Mouse (Mus musculus): ENCODE measurements around the gene Itga6. TPM values are rescaled to one million over a fixed set of nuclear protein-coding genes. Genes with fewer than 3 reads are reported as not detected.
"Not testable (repeated sequence)": the region's sequence is repeated elsewhere in the genome, so short reads cannot be mapped to it uniquely, and the experiment has no call there.

Itga6 gene
- polyA plus RNA-seq, 1 experiment from 2014 or later = 25.9 TPM

GRCm38 (mm10) chr2:71720556-71720955 lies 24.9 kb upstream of the Itga6 start:
- peaks cover 15% of the 10 kb centered on the region for H3K4me1 ChIP-seq (replicated peaks)
- H3K27me3 ChIP-seq; H3K9ac ChIP-seq; H3K4me2 ChIP-seq; H3K36me3 ChIP-seq; H3K27ac ChIP-seq; ATAC-seq (ENCODE audit: low FRiP score); H3K4me3 ChIP-seq; H3K9me3 ChIP-seq: not testable (repeated sequence)
- WGBS = 56% methylated on average over 2 of the region's 2 CpGs

GRCm38 (mm10) chr2:71722913-71723312 lies 22.5 kb upstream of the Itga6 start:
- no peak overlapping the region for H3K27ac ChIP-seq
- H3K36me3 ChIP-seq = no peaks in the 10 kb centered on the region
- H3K4me1 ChIP-seq (replicated peaks) = peaks cover 15% of the 10 kb centered on the region
- H3K4me2 ChIP-seq = no peak overlapping the region
- no peak overlapping the region for H3K4me3 ChIP-seq
- no peaks in the 10 kb centered on the region for H3K9me3 ChIP-seq
- 82% methylated on average over 5 of the region's 5 CpGs for WGBS
- H3K27me3 ChIP-seq = no peaks in the 10 kb centered on the region
- H3K9ac ChIP-seq = no peak overlapping the region
- no peak for ATAC-seq (ENCODE audit: low FRiP score)

- WGBS = 81% methylated on average over 3 of the region's 3 CpGs
These were observed 21.8 kb upstream of the Itga6 start for GRCm38 (mm10) chr2:71723623-71724022.

GRCm38 (mm10) chr2:71724028-71724427 lies 21.4 kb upstream of the Itga6 start:
- H3K9me3 ChIP-seq = no peaks in the 10 kb centered on the region
- H3K4me3 ChIP-seq = no peak overlapping the region
- 82% methylated on average over 6 of the region's 6 CpGs for WGBS
- H3K27ac ChIP-seq = no peak overlapping the region
- no peaks in the 10 kb centered on the region for H3K36me3 ChIP-seq
- peaks cover 12% of the 10 kb centered on the region for H3K4me1 ChIP-seq (replicated peaks)
- H3K9ac ChIP-seq = no peak overlapping the region
- ATAC-seq (ENCODE audit: low FRiP score) = no peak
- H3K27me3 ChIP-seq = no peaks in the 10 kb centered on the region
- H3K4me2 ChIP-seq = no peak overlapping the region

More at GRCm38 (mm10) chr2:71723623-71724022, 21.8 kb upstream of the Itga6 start:
- H3K27ac ChIP-seq = no peak overlapping the region
- H3K4me2 ChIP-seq = no peak overlapping the region
- H3K4me3 ChIP-seq = no peak overlapping the region
- ATAC-seq (ENCODE audit: low FRiP score) = no peak
- H3K4me1 ChIP-seq (replicated peaks) = peaks cover 15% of the 10 kb centered on the region
- no peaks in the 10 kb centered on the region for H3K36me3 ChIP-seq
- H3K9me3 ChIP-seq = no peaks in the 10 kb centered on the region
- H3K27me3 ChIP-seq = no peaks in the 10 kb centered on the region
- no peak overlapping the region for H3K9ac ChIP-seq

- Histone ChIP-seq H3K4me1 (replicated peaks) (no peaks in the 10 kb centered on the region), H3K27ac (no peak overlapping the region), H3K4me2 (no peak overlapping the region), H3K36me3 (no peaks in the 10 kb centered on the region), H3K4me3 (no peak overlapping the region), H3K9me3 (no peaks in the 10 kb centered on the region), H3K27me3 (no peaks in the 10 kb centered on the region), H3K9ac (no peak overlapping the region)
- ATAC-seq (ENCODE audit: low FRiP score) = no peak
- 79% methylated on average over 1 of the region's 1 CpGs for whole genome bisulfite sequencing
These were observed 20.0 kb upstream of the Itga6 start for GRCm38 (mm10) chr2:71725446-71725845.

GRCm38 (mm10) chr2:71726883-71727676 lies 18.3 kb upstream of the Itga6 start:
- WGBS = 90% methylated on average over 7 of the region's 7 CpGs
- no peaks in the 10 kb centered on the region for H3K27me3 ChIP-seq
- no peaks in the 10 kb centered on the region for H3K36me3 ChIP-seq
- no peak overlapping the region for H3K4me2 ChIP-seq
- H3K9me3 ChIP-seq = no peaks in the 10 kb centered on the region
- no peak for ATAC-seq (ENCODE audit: low FRiP score)
- H3K27ac ChIP-seq = no peak overlapping the region
- H3K4me1 ChIP-seq (replicated peaks) = no peaks in the 10 kb centered on the region
- no peak overlapping the region for H3K4me3 ChIP-seq
- H3K9ac ChIP-seq = no peak overlapping the region

GRCm38 (mm10) chr2:71728341-71728740 lies 17.1 kb upstream of the Itga6 start:
- H3K9me3 ChIP-seq = no peaks in the 10 kb centered on the region
- H3K4me1 ChIP-seq (replicated peaks) = no peaks in the 10 kb centered on the region
- 90% methylated on average over 7 of the region's 7 CpGs for WGBS
- H3K4me2 ChIP-seq = no peak overlapping the region
- no peaks in the 10 kb centered on the region for H3K36me3 ChIP-seq
- H3K27ac ChIP-seq = no peak overlapping the region
- no peaks in the 10 kb centered on the region for H3K27me3 ChIP-seq
- H3K9ac ChIP-seq = no peak overlapping the region
- ATAC-seq (ENCODE audit: low FRiP score) = no peak
- H3K4me3 ChIP-seq = no peak overlapping the region

- Histone ChIP-seq H3K9me3 (no peaks in the 10 kb centered on the region), H3K36me3 (no peaks in the 10 kb centered on the region), H3K4me2 (no peak overlapping the region), H3K4me1 (replicated peaks) (no peaks in the 10 kb centered on the region), H3K4me3 (no peak overlapping the region), H3K9ac (no peak overlapping the region), H3K27ac (no peak overlapping the region), H3K27me3 (no peaks in the 10 kb centered on the region)
- no peak for ATAC-seq (ENCODE audit: low FRiP score)
- WGBS = 64% methylated on average over 5 of the region's 5 CpGs
These were observed 16.6 kb upstream of the Itga6 start for GRCm38 (mm10) chr2:71728796-71729195.

GRCm38 (mm10) chr2:71730623-71731612 lies 14.5 kb upstream of the Itga6 start:
- H3K4me2 ChIP-seq = no peak overlapping the region
- no peaks in the 10 kb centered on the region for H3K36me3 ChIP-seq
- no peaks in the 10 kb centered on the region for H3K4me1 ChIP-seq (replicated peaks)
- no peaks in the 10 kb centered on the region for H3K9me3 ChIP-seq
- no peaks in the 10 kb centered on the region for H3K27me3 ChIP-seq
- no peak overlapping the region for H3K9ac ChIP-seq
- no peak overlapping the region for H3K4me3 ChIP-seq
- WGBS = 88% methylated on average over 20 of the region's 20 CpGs
- H3K27ac ChIP-seq = no peak overlapping the region
- ATAC-seq (ENCODE audit: low FRiP score) = no peak

GRCm38 (mm10) chr2:71734792-71735392 lies 10.5 kb upstream of the Itga6 start:
- Histone ChIP-seq H3K9ac (no peak overlapping the region), H3K4me3 (no peak overlapping the region), H3K27ac (no peak overlapping the region), H3K9me3 (no peaks in the 10 kb centered on the region), H3K36me3 (no peaks in the 10 kb centered on the region), H3K4me1 (replicated peaks) (no peaks in the 10 kb centered on the region), H3K27me3 (no peaks in the 10 kb centered on the region), H3K4me2 (no peak overlapping the region)
- no peak for ATAC-seq (ENCODE audit: low FRiP score)
- WGBS = 70% methylated on average over 9 of the region's 9 CpGs

- H3K27me3 ChIP-seq = no peaks in the 10 kb centered on the region
- ATAC-seq (ENCODE audit: low FRiP score) = no peak
- no peaks in the 10 kb centered on the region for H3K36me3 ChIP-seq
- no peaks in the 10 kb centered on the region for H3K4me1 ChIP-seq (replicated peaks)
- no peak overlapping the region for H3K4me2 ChIP-seq
- no peak overlapping the region for H3K27ac ChIP-seq
- no peak overlapping the region for H3K4me3 ChIP-seq
- no peak overlapping the region for H3K9ac ChIP-seq
- no peaks in the 10 kb centered on the region for H3K9me3 ChIP-seq
- WGBS = 92% methylated on average over 17 of the region's 17 CpGs
These were observed 9.8 kb upstream of the Itga6 start for GRCm38 (mm10) chr2:71735541-71736159.

- Histone ChIP-seq H3K9ac (no peak overlapping the region), H3K4me3 (no peak overlapping the region), H3K9me3 (no peaks in the 10 kb centered on the region), H3K4me1 (replicated peaks) (no peaks in the 10 kb centered on the region), H3K4me2 (no peak overlapping the region), H3K27ac (no peak overlapping the region), H3K27me3 (no peaks in the 10 kb centered on the region), H3K36me3 (no peaks in the 10 kb centered on the region)
- WGBS = 96% methylated on average over 2 of the region's 2 CpGs
- ATAC-seq (ENCODE audit: low FRiP score) = no peak
These were observed 9.2 kb upstream of the Itga6 start for GRCm38 (mm10) chr2:71736213-71736612.
